Mouse (Mus musculus) spleen, postnatal 14 days (tissue): ENCODE results near the gene Siglece.
"Not testable (repeated sequence)": the region's sequence is repeated elsewhere in the genome, so short reads cannot be mapped to it uniquely, and the experiment has no call there.

Experiments
- DNase-seq, 2 experiments: peaks; one replicate each; pipeline ENCODE4 v3.0.0; 2021 to 2022; ENCODE audit warnings: low spot score in 2 of 2

Gene Siglece

DNA sequence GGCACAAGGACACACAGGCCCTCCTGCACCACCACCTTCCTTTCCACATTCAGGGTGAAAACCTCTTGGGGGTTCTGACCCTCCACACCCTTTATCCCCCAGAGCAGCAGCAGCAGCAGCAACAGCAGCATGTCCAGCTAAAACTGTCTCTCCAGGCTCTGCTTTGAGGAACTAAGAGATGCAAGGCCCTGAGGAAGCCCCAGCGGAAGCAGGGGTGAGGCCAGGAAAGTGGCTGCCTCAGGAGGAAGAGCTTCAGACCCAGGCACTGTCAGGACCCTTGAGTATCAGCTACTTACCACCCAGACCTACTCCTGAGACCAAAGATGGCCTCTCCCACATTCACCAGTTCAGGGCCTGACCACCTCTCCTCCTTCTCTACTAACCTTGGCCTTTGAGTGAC, at the start of gene Siglece:
TSS of gene Siglece (minus strand) at position 160 of the 400 bp plus-strand sequence.
- DNase-seq: no peak

DNA sequence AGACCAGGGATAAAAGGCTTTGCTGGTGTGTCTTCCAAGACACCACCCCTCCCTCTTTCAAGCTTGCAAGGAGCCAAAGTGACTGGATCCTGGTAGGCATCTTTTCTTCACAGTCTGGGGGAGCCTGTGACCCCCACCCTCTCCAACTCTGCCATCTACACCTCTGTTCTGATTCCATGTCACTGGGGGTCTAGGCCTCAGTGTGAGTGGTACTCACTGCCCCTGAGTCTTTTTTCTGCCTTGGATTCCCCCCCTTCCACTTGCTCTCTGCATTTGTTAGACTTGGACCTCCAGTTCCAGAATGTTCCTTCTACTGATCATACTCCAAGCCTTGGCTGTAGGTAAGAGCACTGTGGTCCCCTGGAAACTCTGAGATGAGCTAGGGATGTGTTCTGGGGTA, 30.2 kb upstream of the Siglece start, which contains the start of gene Klk14:
TSS of gene Klk14 (plus strand) at position 301 of the 400 bp plus-strand sequence.
- DNase-seq: no peak

DNA sequence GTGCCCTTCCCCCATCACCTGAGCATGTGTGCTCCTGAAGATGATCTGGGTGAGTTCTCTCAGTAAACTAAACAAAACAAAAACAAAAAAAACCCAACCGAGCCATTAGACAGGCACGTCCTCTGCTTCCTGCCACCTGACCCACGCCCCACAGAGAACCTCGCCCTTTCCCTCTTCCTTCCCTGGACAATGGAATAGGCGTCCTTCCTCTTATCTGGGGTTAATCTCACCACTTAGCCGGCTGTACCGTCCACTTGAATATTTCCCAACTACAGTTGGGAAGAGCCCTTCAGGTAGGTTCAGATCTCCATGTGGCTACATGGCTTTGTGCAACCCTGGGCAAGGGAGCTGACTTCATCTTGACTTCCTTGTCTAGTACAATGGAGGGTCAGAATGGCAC, 25.1 kb upstream of the Siglece start:
- no peak for DNase-seq

DNA sequence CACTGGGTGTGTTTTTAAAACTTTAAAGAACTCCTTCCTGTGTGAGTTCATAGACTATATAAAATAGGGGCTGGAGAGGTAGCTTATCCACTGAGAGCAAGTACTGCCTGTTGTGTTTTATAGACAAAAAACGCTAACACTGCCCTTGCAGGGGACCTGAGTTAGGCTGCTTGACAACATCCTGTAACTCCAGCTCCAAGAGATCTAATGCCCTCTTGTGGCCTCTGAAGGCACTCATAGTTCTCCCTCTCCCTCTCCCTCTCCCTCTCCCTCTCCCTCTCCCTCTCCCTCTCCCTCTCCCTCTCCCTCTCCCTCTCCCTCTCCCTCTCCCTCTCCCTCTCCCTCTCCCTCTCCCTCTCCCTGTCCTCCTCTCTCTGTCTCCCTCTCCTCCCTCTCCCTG, 22.6 kb upstream of the Siglece start:
- DNase-seq: not testable (repeated sequence)

DNA sequence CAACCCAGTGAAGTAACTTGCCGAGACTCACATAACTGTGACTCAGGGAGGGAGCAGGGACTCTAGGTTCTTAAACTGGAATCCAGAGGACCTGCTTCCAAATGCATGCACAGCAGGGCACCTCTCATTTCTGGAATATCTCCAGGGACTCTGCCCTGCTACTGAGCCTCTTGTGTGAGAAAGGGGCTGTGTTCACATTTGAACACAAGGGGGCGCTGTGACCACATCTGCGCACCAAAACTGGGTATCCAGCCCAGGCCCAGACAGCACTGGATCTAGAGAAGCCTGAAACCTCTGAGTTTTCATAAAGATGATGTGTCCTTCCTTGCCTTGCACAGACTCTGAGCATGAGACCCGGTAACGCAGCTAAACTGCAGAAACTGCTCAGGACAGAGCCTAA, 21.0 kb upstream of the Siglece start:
- peak in 1 of 2 experiments; percentile 25 for DNase-seq

DNA sequence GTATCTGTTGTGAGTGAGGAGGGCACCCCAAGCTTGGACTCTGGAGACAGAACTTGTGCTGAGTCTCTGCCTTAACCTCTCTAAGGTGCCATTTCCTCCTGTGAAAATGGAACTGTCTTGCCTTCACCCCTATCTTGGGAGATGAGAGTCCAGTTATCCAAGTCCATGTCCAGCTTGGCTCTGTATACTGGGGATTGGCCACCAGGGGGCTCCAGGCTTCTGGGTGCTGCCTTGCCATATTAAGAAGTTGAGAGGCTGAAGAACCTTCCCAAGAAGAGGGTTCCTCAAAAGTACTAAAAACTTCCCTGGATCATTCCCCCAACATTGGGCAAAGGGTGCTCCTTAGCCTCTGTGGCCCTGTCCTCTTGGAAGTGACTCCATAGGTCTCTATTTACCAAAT, 18.6 kb upstream of the Siglece start:
- DNase-seq: no peak

DNA sequence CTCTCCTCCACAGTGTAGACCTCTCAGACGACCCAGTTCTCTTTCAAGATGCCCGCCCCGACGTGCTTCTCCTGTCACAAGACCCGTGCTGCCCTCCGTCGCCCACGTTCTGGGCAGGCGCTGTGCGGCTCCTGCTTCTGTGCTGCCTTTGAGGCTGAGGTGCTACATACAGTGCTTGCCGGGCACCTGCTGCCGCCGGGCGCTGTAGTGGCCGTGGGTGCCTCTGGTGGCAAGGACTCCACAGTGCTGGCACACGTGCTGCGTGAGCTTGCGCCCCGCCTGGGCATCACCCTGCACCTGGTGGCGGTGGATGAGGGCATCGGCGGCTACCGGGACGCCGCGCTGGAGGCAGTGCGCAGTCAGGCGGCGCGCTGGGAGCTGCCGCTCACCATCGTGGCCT, 15.1 kb upstream of the Siglece start:
- no peak for DNase-seq

DNA sequence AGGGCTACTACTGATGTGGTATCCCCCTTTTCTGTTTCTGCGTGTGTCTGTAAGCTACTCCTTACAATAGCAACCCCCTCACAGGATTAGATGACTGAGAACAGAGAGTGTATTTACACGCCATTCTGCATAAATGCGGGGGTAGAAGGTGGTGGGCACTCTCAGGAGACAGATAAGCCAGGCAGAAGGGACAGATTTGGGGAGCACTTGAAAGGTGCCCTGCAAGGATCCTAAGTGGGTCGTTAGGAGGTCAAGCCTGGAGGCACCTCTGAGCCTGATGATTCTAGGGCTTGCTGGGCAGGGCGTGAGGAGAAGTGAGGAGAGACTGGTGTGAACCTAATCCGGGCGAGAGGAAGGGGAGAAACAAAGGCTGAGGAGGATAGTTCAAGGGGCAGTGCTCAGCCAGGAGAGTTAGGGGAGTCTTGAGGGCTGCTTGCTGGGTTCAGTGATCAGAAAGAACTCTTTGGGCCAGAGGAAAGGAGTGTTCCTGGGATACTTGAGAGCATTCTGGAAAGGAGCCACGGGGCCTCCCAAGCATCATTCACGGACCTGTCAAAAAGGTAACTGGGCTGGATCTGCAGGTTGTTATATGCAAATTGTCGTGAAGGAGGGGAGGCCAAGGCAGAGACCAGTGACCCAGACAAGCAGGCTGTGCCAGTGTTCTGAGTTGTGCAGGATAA, 12.8 kb upstream of the Siglece start:
- DNase-seq: no peak

DNA sequence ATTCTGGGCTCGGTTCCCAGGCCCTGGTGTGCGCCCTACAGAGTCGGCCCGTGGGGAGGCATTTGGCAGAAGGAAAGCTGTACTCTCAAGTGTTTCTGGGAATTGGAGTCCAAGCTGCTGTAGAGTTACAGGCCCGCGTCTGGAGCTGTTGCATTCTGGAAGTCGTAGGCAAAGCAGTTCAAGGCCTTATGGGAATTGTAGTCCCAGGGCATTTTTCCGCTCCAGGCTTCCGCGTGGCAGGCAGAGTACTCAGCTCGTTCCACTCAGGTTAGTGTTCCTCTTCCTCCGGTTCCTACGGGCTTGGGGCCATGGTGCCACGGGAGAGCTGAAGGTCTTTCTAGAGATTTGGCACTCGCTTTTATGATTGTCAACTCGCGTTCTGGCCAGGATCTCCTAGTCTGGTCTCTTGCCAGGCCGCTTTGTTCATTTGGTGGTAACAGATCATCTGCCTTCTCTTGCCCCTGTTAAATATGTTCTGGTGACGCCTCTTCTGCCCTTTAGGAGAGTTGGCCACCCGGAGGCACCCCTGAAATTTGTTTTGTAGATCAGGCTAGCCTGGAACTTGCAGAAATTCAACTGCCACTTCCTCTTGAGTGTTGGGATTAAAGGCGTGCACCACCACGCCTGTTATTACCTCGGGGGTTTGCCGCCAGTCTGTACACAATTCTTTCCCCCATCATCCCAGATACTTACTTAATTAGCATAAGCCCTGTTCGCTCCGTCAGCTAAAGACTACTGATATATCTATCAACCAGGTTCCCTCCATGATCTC, 12.0 kb upstream of the Siglece start, which contains the start of gene Ctu1:
TSS of gene Ctu1 (plus strand) at position 208 of the 772 bp plus-strand sequence.
- peak; percentile 49 to 67 for DNase-seq

DNA sequence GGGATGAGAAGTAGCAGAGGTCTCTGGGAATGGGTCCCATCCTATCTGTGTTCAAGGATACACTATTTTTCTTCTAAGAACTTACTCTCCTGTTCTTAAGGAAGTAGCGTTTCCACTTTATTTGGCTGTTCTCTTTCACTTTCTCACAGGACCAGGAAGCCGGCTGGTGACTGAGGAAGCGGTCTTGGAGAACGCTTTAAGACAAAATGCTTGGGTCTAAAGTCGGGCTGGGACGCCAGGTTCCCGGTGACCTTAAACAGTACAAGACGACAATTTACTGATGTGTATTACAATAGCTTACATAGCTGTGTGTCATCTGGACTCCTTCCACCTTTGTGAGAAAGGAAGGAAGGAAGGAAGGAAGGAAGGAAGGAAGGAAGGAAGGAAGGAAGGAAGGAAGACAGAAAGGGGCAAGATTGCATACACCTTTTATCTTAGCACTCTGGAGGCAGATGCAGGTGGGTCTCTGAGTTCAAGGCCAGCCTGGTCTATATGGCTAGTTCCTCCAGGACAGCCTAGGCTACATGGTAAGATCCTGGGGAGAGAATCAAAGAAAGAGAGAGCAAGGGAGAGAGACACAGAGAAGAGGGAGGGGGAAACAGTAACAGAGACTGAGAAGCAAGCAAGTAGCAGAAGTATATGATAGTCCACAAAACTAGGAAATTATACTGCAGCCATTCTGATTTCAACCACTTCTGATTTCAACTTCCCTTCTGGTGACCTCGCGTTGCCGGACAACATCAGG, 11.3 kb upstream of the Siglece start:
- DNase-seq: no peak

DNA sequence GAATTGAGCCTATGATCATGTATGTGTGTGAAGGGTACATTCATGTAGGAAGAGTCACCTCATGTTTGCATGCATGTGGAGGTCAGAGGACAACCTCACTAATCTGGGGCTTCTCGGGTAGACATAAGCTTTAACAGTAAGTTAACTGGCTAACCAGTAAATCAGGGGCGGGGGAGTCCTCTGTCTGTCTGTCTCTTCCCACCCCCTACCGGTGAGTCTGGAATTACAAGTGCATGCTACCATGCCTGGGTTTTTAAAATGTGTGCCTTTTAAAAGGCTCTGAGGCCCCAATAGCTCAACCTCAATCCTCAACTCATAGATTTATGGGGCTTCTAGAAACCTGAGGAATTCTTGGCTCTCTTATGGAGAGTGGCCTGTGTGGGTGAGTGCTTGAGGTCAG, 8.6 kb upstream of the Siglece start:
- DNase-seq: no peak

DNA sequence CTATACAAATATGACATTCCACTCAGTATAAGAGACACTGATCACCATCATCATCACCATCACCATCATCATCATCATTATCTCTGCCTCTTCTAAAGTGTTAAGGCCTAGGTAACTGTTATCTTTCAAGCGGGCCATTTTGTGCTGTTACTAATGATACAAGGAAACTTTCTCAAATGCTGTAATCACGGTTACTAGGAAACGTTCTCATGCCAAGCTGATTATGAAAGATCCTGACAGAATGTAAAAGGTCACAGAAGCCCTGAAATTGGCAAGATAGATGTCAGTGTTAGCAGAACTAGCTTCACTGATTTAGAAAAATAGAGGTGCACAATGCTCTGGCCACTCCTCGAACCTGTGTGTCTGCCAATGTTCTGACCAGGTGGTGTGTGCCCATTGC, 7.3 kb upstream of the Siglece start:
- DNase-seq: not testable (repeated sequence)

DNA sequence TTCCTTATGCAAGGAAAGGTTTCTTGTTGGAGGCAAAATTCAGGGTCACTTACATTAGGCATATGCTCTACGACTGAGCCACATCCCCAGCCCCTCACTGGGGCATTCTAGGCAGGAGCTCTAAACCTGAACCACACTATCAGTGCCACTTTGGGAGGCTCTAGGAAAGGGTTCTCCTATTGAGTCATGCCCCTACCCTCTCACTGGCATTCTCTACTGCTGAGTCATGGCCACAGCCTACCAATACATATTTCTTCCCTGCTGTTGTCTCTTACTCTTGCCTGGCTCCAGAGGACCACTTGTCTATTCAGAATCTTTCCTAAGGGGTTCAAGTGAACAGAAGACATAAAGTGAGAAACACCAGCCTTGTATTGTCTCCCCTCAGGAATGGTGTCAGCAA, 2.8 kb upstream of the Siglece start:
- no peak for DNase-seq

DNA sequence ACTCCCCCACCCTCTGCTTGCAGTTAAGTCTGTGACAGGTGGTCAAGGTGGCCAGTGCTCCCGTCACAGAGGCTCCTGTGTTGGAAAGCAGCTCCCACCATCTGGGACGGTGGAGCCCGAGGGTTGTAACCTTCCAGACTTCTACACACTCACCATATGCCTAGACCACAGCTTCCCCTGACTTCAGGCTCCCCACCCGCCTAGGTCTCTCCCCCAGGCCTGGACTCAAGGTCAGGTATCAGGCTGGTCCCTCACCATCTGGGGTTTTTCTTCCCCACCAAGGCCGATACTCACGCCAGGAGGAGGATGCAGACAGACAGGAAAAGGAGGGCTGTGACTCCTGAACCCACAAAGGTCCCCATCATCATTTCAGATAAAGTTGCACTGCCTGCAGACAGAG, 3.7 kb downstream of the Siglece start:
- no peak for DNase-seq

DNA sequence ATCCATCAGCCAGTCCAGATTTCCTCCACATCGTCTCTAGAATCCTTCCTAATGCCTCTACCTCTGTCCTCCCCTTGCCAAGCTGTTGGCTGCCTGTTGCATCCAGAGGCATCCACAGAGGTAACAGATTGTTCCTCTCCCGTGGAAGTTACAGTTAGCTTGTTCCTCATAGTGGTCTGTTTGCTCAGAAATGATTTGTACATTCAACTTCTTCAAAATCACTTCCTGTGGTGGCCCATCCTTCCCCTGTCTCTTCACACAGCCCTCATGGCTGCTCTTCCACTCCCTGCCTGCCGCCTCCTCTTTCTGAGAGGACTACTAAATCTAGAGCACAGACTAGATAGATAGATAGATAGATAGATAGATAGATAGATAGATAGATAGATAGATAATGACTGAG, 5.4 kb downstream of the Siglece start:
- no peak for DNase-seq

DNA sequence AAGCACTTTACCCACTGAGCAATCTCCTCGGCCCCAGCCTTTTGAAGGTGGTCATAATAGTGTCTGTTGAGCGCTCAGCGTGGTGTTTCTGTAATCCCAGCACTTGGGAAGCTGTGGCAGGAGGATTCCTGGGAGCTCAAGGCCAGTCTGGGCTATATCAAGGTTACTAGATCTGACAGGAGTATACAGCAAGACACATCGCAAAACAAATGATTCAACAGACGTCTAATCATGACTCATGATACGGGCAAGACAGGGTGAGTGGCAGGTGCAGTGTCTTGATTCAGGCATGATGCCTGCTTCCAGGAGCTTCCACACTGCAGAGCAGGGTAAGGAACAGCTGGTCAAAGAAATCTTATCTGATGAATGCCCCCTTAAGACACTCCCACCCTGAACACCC, 7.3 kb downstream of the Siglece start:
- no peak for DNase-seq

DNA sequence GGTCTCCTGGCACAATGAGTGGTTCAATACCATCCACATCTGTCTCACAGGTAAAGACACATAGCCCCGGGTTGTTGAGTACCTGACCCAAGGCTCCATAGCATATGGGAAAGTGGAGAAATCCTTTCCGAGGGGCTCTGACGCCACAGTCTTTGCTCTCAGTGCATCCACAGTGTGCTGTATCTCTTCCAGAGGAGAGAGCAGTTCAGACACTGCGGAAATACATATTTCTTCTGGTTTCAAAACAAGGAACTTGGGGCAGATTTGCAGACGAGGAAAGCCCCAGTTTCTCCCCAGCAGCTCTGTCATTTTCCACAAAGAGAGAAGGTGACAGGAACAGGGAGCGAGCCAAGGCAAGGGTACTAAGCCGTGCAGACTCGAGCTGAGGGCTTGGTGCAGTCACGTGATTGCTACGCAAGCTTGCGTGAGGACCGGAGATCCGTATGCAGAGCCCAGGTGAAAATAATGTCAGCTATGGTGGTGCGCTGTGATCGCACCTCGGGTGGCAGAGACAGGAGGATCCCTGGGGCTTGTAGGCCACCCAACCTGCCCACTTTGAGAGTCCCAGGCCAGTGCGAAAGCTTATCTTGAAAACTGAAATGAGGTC, 16.8 kb downstream of the Siglece start:
- no peak for DNase-seq

DNA sequence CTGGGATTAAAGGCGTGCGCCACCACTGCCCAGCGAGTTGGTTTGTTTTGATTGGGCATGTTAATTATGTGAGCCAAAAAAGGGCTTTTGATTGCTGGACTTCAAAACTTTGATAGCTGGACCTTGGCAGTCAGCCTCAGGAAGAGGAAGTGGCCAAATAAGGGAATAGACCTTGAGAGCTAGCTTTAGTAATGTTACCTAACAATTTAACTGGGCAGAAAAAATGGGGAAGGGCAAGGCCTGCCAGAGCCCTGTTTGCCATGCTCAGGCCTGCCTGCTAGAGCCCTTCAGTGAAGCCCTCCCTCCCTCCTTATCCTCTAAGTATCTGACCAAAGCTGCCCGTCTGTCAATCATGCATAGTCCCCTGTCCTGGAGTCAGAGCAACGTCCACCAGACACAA, 17.4 kb downstream of the Siglece start:
- DNase-seq: no peak

DNA sequence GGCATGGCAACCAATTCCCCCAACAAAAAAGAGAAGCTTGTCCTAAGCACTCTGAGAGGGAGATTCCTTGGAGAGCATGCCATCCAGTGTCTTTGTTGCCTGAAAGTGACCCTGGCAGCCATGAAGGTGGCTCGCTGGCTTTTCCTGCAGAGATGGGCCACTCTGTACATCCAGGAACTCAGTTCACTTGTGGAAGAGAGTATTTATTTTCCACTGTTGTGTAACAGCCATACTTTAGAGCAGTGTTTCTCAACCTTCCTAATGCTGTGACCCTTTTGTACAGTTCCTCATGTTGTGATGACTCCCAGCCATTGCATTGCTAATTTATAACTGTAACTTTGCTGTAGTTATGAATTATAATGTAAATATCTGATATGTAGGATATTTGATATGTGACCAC, 22.8 kb downstream of the Siglece start:
- no peak for DNase-seq

DNA sequence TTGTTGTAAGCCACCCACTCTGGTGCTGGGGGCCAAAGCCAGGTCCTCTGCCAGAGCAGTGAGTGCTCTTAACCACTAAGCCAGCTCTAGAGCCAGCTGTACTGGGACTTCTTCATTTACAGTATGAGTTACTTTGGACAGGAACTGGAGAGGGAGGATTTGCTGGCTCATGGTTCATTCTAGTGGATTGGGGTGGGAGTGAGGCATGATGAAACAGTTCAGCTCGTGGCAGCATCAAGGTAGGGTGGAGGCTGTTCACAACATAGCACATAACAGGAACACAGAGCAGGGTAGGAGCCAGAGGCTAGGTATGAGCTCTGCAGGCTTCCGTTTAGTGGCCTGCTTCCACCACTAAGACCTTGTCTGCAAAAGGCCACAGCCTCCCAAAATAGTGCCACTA, 23.8 kb downstream of the Siglece start:
- no peak for DNase-seq

DNA sequence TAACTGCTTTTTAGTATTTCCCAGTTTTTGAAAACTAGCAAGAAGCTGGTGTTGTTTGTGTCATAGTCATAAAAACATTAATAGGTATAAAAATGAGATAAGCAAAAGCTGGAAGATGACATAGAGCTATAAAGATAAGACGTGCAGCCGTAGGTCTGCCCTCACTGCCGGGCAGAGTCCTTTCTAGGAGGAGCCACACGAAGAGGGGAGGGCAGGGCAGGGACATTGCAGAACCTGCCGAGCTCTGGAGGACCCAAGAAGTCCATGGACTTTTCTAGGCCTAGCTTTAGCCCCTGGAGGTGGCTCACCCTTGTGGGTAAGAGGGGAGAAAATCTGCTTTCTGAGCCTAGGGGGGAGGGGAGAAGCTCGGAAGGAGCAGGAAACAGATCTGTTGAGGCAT, 25.5 kb downstream of the Siglece start, which contains the start of gene Ceacam18:
TSS of gene Ceacam18 (plus strand) at position 208 of the 400 bp plus-strand sequence.
- DNase-seq: no peak

DNA sequence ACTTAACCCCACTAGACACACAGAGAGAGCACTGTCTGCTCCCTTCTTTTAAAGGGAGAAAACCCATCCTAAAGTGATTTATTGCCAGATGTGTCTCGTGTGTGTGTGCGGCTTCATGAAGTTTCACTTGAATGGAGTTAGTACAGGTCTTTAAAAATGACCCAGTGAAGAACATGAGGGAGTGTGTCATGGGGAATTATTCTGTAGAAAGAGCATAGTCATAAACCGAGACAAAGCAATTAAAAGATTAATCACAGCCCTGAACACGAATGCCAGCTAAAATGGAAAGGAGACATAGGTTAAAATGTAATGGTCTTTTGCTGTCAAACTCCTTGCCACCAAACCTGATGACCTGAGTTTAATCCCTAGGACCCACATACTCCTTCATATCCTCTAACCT, 26.0 kb downstream of the Siglece start:
- no peak for DNase-seq
